Mouse (Mus musculus) embryonic fibroblast, embryonic 13.5 days (primary cell): ENCODE measurements around the gene Poglut1. TPM values are rescaled to one million over a fixed set of nuclear protein-coding genes. Genes with fewer than 3 reads are reported as not detected.
"Not testable (repeated sequence)": the region's sequence is repeated elsewhere in the genome, so short reads cannot be mapped to it uniquely, and the experiment has no call there.

Source experiments
- H3K27ac ChIP-seq: 2 replicates; pipeline ENCODE4 v1.5.1; 2012; ENCODE audit warnings: low read length, control low read depth, inconsistent platforms; ENCODE audit not compliant: insufficient read depth
- H3K4me1 ChIP-seq: 2 replicates; pipeline ENCODE4 v1.6.1; 2011; ENCODE audit warnings: low read length; ENCODE audit not compliant: control insufficient read depth, insufficient read depth
- H3K4me3 ChIP-seq: 2 replicates; pipeline ENCODE4 v1.5.1; 2011; ENCODE audit warnings: mild to moderate bottlenecking, control low read depth, low read length; ENCODE audit not compliant: insufficient read depth
- CTCF ChIP-seq: IDR thresholded peaks from 2 replicates; pipeline ENCODE4 v1.5.1; 2011; ENCODE audit warnings: mild to moderate bottlenecking, control low read depth, low read length, moderate library complexity, borderline replicate concordance; ENCODE audit not compliant: insufficient read depth
- POLR2A ChIP-seq: IDR thresholded peaks from 2 replicates; pipeline ENCODE4 v1.6.1; 2011; ENCODE audit warnings: low read depth, mild to moderate bottlenecking, control low read depth, low read length, moderate library complexity
- polyA plus RNA-seq: library from polyadenylated mRNA; stranded (reverse); fragments of >200 nt; gene quantifications from 2 replicates; pipeline ENCODE4 v1.2.4, GENCODE M21; 2011; ENCODE audit warnings: low read depth; ENCODE audit not compliant: missing spikeins, insufficient read length

The Poglut1 gene
- polyA plus RNA-seq, 1 experiment = 67.0 TPM

DNA sequence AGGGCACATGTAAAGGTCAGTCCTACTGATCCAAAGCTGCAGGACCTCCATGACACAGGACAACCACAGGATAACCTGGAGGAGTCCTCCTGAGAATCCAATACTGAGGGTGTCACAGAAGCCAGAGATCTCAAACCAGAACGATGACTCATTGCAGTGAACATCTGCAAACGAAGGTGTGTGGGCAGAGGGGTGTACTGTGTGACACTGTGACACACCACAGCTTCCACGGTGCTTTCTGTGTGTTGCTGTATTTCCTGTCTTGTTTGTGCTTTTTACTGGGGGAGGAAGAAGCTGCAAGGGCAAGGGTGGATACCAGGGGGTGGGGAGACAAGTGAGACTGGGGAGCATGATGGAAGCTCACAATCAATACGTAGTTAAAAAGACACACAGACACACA, 46.5 kb downstream of the Poglut1 start:
- TF ChIP-seq CTCF (no peak), POLR2A (no peak)
- Histone ChIP-seq H3K4me3 (no peak overlapping the region), H3K4me1 (no peaks in the 10 kb centered on the region), H3K27ac (no peak overlapping the region)

GRCm38 (mm10) chr16:38502469-38502868, 47.6 kb downstream of the Poglut1 start:
- TF ChIP-seq POLR2A (no peak), CTCF (no peak)

DNA sequence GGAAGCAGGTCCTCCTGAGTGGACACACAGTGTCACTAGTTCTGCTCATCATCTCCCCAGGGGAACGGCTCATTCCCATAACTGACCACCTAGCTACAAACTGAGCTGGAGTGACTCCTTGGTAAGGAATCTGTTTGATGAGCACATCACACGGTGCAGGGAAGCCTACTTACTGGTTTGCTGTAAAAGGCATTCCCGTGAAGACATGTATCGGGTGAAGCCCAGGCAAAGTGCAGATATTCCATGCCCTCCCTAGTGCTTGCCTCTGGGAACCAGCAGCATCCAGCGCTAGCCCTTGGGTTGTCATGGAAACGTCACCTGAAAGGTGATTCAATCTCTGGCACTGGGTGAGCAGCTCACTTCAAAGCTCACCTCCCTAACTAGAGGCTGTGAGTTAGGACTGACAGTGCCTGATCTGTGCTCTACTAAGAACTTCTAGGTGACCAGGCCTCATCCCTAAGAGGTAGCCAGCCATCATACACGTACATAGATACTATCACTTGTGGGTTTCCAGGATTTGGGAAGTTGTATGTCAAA, 53.4 kb downstream of the Poglut1 start:
- H3K4me3 ChIP-seq = no peak overlapping the region

More at GRCm38 (mm10) chr16:38502469-38502868, 47.6 kb downstream of the Poglut1 start:
- Histone ChIP-seq H3K4me3 (no peak overlapping the region), H3K4me1 (no peaks in the 10 kb centered on the region), H3K27ac (no peak overlapping the region)

DNA sequence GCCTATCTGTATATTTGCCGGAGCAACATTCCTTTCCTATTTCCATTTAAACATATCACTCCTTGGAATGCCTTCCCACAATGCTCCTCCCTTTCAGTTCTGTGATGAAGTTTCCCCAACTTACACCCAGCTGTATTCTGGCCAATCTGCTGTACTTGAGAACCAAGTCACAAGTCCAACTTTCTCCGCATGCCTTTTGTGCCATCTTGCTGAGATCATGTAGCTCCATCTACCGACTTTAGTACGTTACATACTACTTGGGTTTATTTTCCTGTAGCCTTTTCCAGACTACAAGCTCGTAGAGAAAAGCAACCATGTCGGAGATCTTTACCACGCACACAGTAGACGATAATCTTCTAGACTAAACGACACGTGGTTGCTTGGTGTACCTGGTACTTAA, 56.2 kb downstream of the Poglut1 start:
- Histone ChIP-seq H3K27ac (no peak overlapping the region), H3K4me1 (no peaks in the 10 kb centered on the region), H3K4me3 (no peak overlapping the region)
- TF ChIP-seq POLR2A = no peak
- TF ChIP-seq CTCF = no peak

More for the DNA sequence above, 53.4 kb downstream of the Poglut1 start:
- H3K27ac ChIP-seq = no peak overlapping the region
- TF ChIP-seq POLR2A = no peak
- TF ChIP-seq CTCF = no peak
- no peaks in the 10 kb centered on the region for H3K4me1 ChIP-seq

DNA sequence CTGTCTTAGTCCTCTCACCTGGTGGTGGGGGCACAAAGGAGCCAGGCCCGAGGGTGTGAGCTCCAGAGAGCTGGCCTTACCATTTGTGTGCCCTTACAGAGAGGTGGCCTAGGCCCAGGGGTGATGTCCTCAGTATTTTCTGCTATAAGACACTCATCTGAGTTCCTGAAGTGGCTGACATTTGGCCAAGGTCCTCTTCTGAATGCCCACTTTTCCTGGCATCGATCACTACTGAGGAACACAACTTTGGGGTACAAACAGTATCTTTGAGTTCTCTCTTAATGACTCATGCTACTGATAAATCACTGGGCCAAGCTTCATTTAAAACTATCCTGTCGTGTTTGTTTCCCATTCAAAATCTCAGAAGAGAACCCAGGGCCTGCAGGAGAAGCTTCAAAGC, 57.5 kb downstream of the Poglut1 start:
- H3K4me1 ChIP-seq = no peaks in the 10 kb centered on the region
- no peak overlapping the region for H3K4me3 ChIP-seq
- TF ChIP-seq CTCF = no peak
- TF ChIP-seq POLR2A = no peak
- H3K27ac ChIP-seq = no peak overlapping the region

- H3K4me1 ChIP-seq = no peaks in the 10 kb centered on the region
- H3K27ac ChIP-seq = no peak overlapping the region
- no peak for TF ChIP-seq CTCF
- TF ChIP-seq POLR2A = no peak
- H3K4me3 ChIP-seq = no peak overlapping the region
Measured at GRCm38 (mm10) chr16:38483582-38484309, 66.3 kb downstream of the Poglut1 start.

- no peak for TF ChIP-seq POLR2A
- no peak for TF ChIP-seq CTCF
- Histone ChIP-seq H3K4me1 (no peaks in the 10 kb centered on the region), H3K4me3 (no peak overlapping the region), H3K27ac (no peak overlapping the region)
Measured at GRCm38 (mm10) chr16:38482780-38483562, 67.1 kb downstream of the Poglut1 start.

DNA sequence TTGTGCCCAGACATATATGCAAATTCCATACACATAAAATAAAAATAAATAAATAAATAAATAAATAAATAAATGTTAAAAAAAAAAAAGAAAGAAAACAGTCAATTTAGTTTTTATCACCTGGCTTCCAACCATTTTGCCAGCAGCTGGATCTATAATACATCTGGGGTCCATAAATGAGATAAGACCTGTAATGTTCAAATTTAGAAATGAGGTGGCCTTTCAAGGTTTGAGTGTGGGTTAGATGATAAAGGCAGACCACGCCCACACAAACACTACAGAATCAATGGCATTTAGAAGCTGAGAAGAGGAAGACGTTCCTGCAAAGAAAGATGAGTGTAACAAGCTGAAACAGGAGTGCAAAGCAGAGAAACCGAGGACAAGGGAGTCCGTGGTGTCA, 68.7 kb downstream of the Poglut1 start:
- Histone ChIP-seq H3K4me3 (no peak overlapping the region), H3K4me1 (no peaks in the 10 kb centered on the region), H3K27ac (no peak overlapping the region)
- no peak for TF ChIP-seq POLR2A
- no peak for TF ChIP-seq CTCF

- H3K4me3 ChIP-seq = no peak overlapping the region
- H3K27ac ChIP-seq = no peak overlapping the region
- TF ChIP-seq POLR2A = no peak
- no peak for TF ChIP-seq CTCF
- peaks cover 2% of the 10 kb centered on the region; the same call in 1 of the 2 replicates for H3K4me1 ChIP-seq
Measured at GRCm38 (mm10) chr16:38478296-38478695, 71.8 kb downstream of the Poglut1 start.

- not testable (repeated sequence) for H3K4me1 ChIP-seq, H3K27ac ChIP-seq, H3K4me3 ChIP-seq
Measured at GRCm38 (mm10) chr16:38477241-38477608, 72.8 kb downstream of the Poglut1 start.
